Mouse (Mus musculus) liver, postnatal 0 days (tissue): ENCODE data around the gene Atxn7l1.

Source experiments
- CTCF ChIP-seq: sonication (generic); IDR thresholded peaks from 2 replicates; pipeline ENCODE4 v1.5.1; 2016; ENCODE audit warnings: antibody characterized with exemption, low read depth
- EP300 ChIP-seq: IDR thresholded peaks from 2 replicates; pipeline ENCODE4 v1.6.1; 2016; ENCODE audit warnings: antibody characterized with exemption, low read depth, mild to moderate bottlenecking

GRCm38 (mm10) chr12:33125594-33126227 lies 21.8 kb upstream of the Atxn7l1 start:
- TF ChIP-seq EP300 (no peak), CTCF (no peak)
